Mouse (Mus musculus) hindbrain, embryonic 13.5 days (tissue): ENCODE data around the gene Cntnap5b. TPM values are rescaled to one million over a fixed set of nuclear protein-coding genes. Genes with fewer than 3 reads are reported as not detected.

Experiments
- ATAC-seq: fragments of 200-750 bp; cut with Nextera tagmentation; 2 replicates; pipeline ENCODE4 v1.8.0; 2017; ENCODE audit warnings: moderate TSS enrichment; ENCODE audit not compliant: low FRiP score
- H3K27ac ChIP-seq: fragments of 300-500 bp; sonication (generic); 2 replicates; pipeline ENCODE4 v1.5.1; 2015; ENCODE audit warnings: inconsistent platforms, mild to moderate bottlenecking, moderate library complexity
- H3K27me3 ChIP-seq: fragments of 300-500 bp; sonication (generic); 2 replicates; pipeline ENCODE4 v1.6.1; 2015; ENCODE audit warnings: mild to moderate bottlenecking, inconsistent platforms
- H3K36me3 ChIP-seq: fragments of 300-500 bp; sonication (generic); 2 replicates; pipeline ENCODE4 v1.6.1; 2015; ENCODE audit warnings: mild to moderate bottlenecking, inconsistent platforms
- H3K4me1 ChIP-seq: fragments of 300-500 bp; sonication (generic); replicated peaks from 2 replicates; pipeline ENCODE4 v1.6.1; 2015; ENCODE audit warnings: inconsistent platforms
- H3K4me2 ChIP-seq: fragments of 300-500 bp; sonication (generic); 2 replicates; pipeline ENCODE4 v1.6.1; 2015; ENCODE audit warnings: inconsistent platforms, mild to moderate bottlenecking, moderate library complexity
- H3K4me3 ChIP-seq: fragments of 300-500 bp; sonication (generic); 2 replicates; pipeline ENCODE4 v1.5.1; 2015; ENCODE audit warnings: mild to moderate bottlenecking, inconsistent platforms
- H3K9ac ChIP-seq: fragments of 300-500 bp; sonication (generic); 2 replicates; pipeline ENCODE4 v1.6.1; 2015; ENCODE audit warnings: mild to moderate bottlenecking, inconsistent platforms
- H3K9me3 ChIP-seq: fragments of 300-500 bp; sonication (generic); 2 replicates; pipeline ENCODE4 v1.6.1; 2016; ENCODE audit warnings: inconsistent platforms
- WGBS: fragments of 180-500 bp; shearing (Covaris S2); methylation state at CpG from one replicate; pipeline ENCODE4 v1.1.7; 2015; 5-methylcytosine and 5-hydroxymethylcytosine counted together
- polyA plus RNA-seq: library from polyadenylated mRNA; unstranded; fragments of >200 nt; fragmentation: Nextera tagmentation; extraction: Ambion mirVana; gene quantifications from 2 replicates; pipeline ENCODE4 v1.2.1, GENCODE M21; 2015

The Cntnap5b gene
- polyA plus RNA-seq, result 1.4 and 1.8 TPM in 2 replicates

GRCm38 (mm10) chr1:99772614-99773013, at the start of gene Cntnap5b:
Gene Cntnap5b (plus strand): TSS chr1:99772765.
- Histone ChIP-seq H3K36me3 (no peaks in the 10 kb centered on the region), H3K4me2 (peak within 1 kb of the TSS; percentile 62), H3K4me3 (peak within 1 kb of the TSS; percentile 46), H3K4me1 (peaks cover 9% of the 10 kb centered on the region), H3K27me3 (no peaks in the 10 kb centered on the region), H3K27ac (no peak within 1 kb of the TSS), H3K9me3 (no peaks in the 10 kb centered on the region), H3K9ac (peak within 1 kb of the TSS; percentile 63)
- WGBS, result 19% methylated on average over 7 of the region's 7 CpGs
- peak; percentile 32; the same call in 1 of the 2 replicates for ATAC-seq

DNA sequence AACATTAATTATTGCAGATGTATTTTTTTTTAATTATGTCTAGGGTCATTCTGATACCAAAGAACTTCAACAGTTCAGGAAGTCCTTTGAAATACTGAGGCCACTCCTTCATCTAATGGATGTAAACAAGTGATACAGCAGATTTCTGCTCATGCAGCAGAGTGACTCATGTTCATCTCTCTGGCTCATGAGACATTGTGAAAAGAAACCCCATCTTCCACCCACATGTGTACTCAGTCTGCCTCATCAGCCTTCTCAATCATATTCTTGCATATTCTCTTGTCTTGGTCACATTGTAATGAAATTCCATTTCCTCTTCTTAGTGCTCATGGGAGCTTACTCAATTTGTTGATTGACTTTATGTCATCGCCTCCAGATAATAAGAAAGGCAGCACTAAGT, 12.6 kb upstream of the Cntnap5b start:
- H3K27ac ChIP-seq, result no peak overlapping the region
- no peak overlapping the region for H3K4me2 ChIP-seq
- no peaks in the 10 kb centered on the region for H3K9me3 ChIP-seq
- no peak overlapping the region for H3K9ac ChIP-seq
- H3K4me3 ChIP-seq, result no peak overlapping the region
- H3K4me1 ChIP-seq, result no peaks in the 10 kb centered on the region
- no peaks in the 10 kb centered on the region for H3K27me3 ChIP-seq
- H3K36me3 ChIP-seq, result no peaks in the 10 kb centered on the region
- no peak for ATAC-seq
- 97% methylated on average over 1 of the region's 1 CpGs for WGBS

DNA sequence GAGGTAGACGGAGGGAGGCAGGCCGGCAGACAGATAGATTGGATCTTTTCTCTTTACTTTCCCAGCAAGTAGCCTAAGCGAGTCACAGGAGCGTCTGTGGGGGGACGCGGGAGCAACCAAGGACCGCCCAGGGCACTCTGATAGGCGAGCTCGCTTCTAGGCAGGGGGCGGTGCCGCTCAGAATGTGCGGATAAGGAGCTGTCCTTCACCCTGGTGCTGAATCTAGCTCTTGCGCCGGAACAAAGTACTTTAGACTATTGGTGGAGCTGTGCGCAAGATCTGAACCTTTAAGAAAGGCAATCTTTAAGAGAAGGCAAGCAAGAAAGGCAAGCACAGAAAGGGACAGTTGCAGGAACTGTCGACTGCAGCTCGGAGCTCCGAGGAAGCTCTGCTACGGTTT, 382 bp upstream of the Cntnap5b start:
- Histone ChIP-seq H3K9me3 (no peaks in the 10 kb centered on the region), H3K4me1 (peaks cover 9% of the 10 kb centered on the region), H3K27me3 (no peaks in the 10 kb centered on the region), H3K9ac (peak overlapping the region; percentile 63), H3K4me2 (peak overlapping the region; percentile 62), H3K36me3 (no peaks in the 10 kb centered on the region), H3K27ac (no peak overlapping the region), H3K4me3 (peak overlapping the region; percentile 46)
- 1% methylated on average over 16 of the region's 19 CpGs for WGBS
- peak; percentile 87 for ATAC-seq

DNA sequence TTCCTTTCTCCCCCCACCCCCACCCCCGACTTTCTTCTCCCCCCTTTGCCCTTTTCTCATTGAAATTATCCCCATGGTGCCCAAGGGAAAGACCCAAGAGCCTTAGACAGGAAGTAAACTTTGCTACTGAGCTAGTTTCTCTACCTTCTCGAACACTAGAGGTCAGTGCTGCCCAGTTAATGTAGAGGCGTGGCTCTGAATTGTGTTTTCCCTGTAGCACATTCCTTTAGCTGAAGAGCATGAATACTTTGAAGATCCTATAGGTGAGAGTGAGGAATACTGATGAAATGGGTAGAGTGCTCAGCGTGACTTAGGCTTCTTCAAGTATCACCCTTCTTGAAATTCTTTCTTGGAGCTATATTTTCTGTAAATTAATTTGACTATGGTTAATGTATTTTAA, 1.6 kb downstream of the Cntnap5b start:
- no peaks in the 10 kb centered on the region for H3K36me3 ChIP-seq
- peak overlapping the region; percentile 62; the same call in 1 of the 2 replicates for H3K4me2 ChIP-seq
- 7% methylated on average over 4 of the region's 4 CpGs for WGBS
- ATAC-seq, result peak; percentile 57; the same call in 1 of the 2 replicates
- no peaks in the 10 kb centered on the region for H3K9me3 ChIP-seq
- peak overlapping the region; percentile 16; the same call in 1 of the 2 replicates for H3K4me3 ChIP-seq
- no peaks in the 10 kb centered on the region for H3K27me3 ChIP-seq
- peaks cover 9% of the 10 kb centered on the region for H3K4me1 ChIP-seq
- no peak overlapping the region for H3K27ac ChIP-seq
- H3K9ac ChIP-seq, result no peak overlapping the region

DNA sequence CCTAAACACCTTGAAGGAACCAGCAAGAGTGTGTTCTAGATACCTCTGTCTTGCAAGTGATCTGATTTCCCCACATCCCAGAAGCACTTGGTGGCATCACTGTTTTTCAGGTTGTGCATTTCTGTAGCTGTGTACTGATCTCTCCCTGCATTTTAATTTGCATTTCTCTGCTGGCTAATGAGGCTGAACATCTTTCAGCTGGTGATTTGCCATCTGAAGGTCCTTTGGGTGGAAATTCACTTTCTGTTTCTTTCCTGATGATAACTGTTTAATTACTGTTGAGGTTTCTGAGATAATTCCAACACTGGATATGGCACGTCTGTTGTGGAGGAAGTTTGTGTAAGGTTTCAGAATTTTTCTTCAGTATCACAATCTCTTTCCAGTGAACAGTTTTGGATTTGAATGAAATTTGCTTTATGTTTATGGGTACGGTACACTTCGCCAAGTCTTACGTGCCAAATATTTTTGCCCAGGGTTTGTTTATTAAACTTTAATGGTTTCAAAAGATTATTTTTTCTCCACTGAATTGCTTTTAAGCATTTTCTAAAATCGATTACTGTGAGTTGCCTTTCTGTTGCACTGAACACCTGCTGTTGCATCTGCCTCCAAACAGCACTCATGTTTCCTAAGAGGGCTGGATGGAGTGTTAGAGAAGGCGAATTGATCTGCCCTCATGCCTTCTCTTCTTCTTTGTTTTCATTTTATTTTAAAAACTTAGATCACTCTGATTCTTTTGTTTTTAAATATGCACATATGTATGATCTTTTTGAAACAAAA, 41.0 kb downstream of the Cntnap5b start:
- no peak overlapping the region for H3K4me3 ChIP-seq
- WGBS, result 86% methylated on average over 6 of the region's 6 CpGs
- ATAC-seq, result no peak

DNA sequence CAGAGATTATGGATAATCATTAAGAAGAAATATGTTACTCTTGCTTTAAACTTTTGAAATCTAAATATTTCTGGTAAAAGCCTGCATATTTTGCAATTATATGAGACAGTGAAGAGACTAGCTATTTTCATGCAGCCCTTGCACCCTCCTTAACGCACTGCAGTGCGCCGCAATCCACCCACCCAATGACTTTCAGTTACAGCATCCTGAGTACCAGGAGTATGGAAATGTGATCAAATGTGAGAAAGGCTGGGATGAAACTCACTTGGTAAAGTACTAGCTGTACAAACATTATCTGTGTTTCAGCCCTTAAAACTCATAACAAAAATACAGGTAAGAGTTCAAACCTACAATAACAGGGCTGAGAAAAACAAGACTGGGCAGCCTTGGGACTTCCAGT, 99.8 kb downstream of the Cntnap5b start:
- no peak overlapping the region for H3K4me3 ChIP-seq
- no peaks in the 10 kb centered on the region for H3K4me1 ChIP-seq
- H3K36me3 ChIP-seq, result no peaks in the 10 kb centered on the region
- H3K9ac ChIP-seq, result no peak overlapping the region
- WGBS, result 96% methylated on average over 3 of the region's 3 CpGs
- no peak overlapping the region for H3K4me2 ChIP-seq
- no peaks in the 10 kb centered on the region for H3K27me3 ChIP-seq
- no peak for ATAC-seq
- H3K9me3 ChIP-seq, result no peaks in the 10 kb centered on the region
- no peak overlapping the region for H3K27ac ChIP-seq

More for the DNA sequence above, 41.0 kb downstream of the Cntnap5b start:
- no peak overlapping the region for H3K27ac ChIP-seq
- H3K9ac ChIP-seq, result no peak overlapping the region
- no peak overlapping the region for H3K4me2 ChIP-seq
- H3K36me3 ChIP-seq, result no peaks in the 10 kb centered on the region
- no peaks in the 10 kb centered on the region for H3K27me3 ChIP-seq
- H3K9me3 ChIP-seq, result no peaks in the 10 kb centered on the region
- H3K4me1 ChIP-seq, result no peaks in the 10 kb centered on the region

DNA sequence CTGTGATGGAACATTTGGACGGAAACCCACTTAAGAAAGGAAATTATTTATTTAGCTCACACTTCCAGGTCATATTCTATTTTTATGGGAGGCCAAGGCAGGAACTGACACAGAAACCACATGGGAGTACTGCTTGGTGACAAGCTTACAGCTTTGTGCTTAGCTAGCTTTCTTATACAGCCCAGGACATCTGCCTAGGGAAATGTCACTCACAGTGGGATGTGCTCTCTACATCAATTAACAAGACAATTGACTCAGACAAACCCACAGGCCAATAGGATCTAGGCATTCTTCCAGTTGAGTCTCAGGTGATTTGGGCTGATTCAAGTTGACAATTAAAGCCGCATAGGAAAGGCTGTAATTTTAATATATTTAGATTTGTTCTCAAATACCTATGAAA, 135.2 kb downstream of the Cntnap5b start:
- no peaks in the 10 kb centered on the region for H3K9me3 ChIP-seq
- ATAC-seq, result 0 out of 2 replicates have a peak, but pooled peaks have one; percentile 57
- H3K36me3 ChIP-seq, result no peaks in the 10 kb centered on the region
- 58% methylated on average over 2 of the region's 2 CpGs for WGBS
- no peaks in the 10 kb centered on the region for H3K4me1 ChIP-seq
- H3K27me3 ChIP-seq, result no peaks in the 10 kb centered on the region
- no peak overlapping the region for H3K9ac ChIP-seq
- no peak overlapping the region for H3K4me3 ChIP-seq
- H3K4me2 ChIP-seq, result no peak overlapping the region
- no peak overlapping the region for H3K27ac ChIP-seq

DNA sequence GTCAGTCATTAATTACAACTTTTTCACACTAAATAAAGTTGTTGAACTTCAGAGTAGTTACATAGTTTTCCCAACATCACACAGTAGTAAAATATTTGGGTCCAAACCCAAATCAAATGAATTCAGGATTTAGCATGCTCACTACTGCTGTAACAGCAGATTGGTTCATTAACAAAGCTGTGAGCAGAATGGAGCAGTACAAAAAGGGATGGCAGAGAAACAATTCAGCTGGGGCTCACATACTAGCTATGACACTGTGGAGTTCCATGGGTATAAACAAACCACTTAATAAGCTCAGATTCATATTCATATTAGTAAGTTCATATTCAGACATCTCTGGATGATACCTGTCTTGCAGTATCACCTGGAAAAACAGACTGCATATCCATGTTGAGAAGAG, 170.9 kb downstream of the Cntnap5b start:
- no peak overlapping the region for H3K4me3 ChIP-seq
- no peak for ATAC-seq
- H3K4me1 ChIP-seq, result no peaks in the 10 kb centered on the region
- no peak overlapping the region for H3K4me2 ChIP-seq
- H3K9ac ChIP-seq, result no peak overlapping the region
- H3K9me3 ChIP-seq, result no peaks in the 10 kb centered on the region
- no peaks in the 10 kb centered on the region for H3K36me3 ChIP-seq
- no peak overlapping the region for H3K27ac ChIP-seq
- no peaks in the 10 kb centered on the region for H3K27me3 ChIP-seq

DNA sequence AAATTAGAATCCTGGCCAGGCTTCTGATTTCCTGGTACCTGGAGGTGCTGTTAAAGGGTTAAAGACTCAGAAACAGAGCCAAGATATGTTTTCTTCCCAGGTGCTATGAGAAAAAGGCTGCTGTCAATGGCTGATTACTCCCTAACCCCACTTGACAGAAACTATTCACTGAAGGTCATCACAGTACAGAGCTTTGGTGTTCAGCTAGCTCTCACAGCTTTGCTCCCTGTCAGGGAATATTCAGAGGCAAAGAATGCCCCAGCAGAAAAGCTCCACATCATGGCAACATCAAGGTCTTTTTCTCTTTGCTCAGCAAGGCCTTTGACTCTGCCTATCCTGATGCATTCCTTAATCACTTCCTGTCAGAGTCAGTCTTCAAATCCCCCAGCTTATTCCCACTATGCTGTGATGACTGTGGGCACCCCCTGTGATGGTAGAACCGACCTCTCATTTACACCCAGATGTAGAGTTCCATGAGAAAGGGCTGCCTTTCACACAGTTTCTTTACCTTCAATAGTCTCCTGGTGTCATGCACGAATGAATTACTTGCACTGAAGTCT, 186.9 kb downstream of the Cntnap5b start:
- H3K4me3 ChIP-seq, result no peak overlapping the region
- 0 out of 2 replicates have a peak, but pooled peaks cover 3% of the 10 kb centered on the region for H3K9me3 ChIP-seq
- H3K36me3 ChIP-seq, result no peaks in the 10 kb centered on the region
- H3K9ac ChIP-seq, result no peak overlapping the region
- no peak for ATAC-seq
- H3K27ac ChIP-seq, result no peak overlapping the region
- no peak overlapping the region for H3K4me2 ChIP-seq
- no peaks in the 10 kb centered on the region for H3K27me3 ChIP-seq
- 27% methylated on average over 2 of the region's 2 CpGs for WGBS
- H3K4me1 ChIP-seq, result no peaks in the 10 kb centered on the region

- peaks cover 8% of the 10 kb centered on the region for H3K4me1 ChIP-seq
- no peak overlapping the region for H3K9ac ChIP-seq
- 82% methylated on average over 2 of the region's 2 CpGs for WGBS
- no peaks in the 10 kb centered on the region for H3K27me3 ChIP-seq
- no peak overlapping the region for H3K27ac ChIP-seq
- H3K36me3 ChIP-seq, result no peaks in the 10 kb centered on the region
- ATAC-seq, result no peak
- H3K9me3 ChIP-seq, result no peaks in the 10 kb centered on the region
- no peak overlapping the region for H3K4me2 ChIP-seq
- H3K4me3 ChIP-seq, result no peak overlapping the region
These were observed 194.9 kb downstream of the Cntnap5b start for GRCm38 (mm10) chr1:99967300-99968089.

DNA sequence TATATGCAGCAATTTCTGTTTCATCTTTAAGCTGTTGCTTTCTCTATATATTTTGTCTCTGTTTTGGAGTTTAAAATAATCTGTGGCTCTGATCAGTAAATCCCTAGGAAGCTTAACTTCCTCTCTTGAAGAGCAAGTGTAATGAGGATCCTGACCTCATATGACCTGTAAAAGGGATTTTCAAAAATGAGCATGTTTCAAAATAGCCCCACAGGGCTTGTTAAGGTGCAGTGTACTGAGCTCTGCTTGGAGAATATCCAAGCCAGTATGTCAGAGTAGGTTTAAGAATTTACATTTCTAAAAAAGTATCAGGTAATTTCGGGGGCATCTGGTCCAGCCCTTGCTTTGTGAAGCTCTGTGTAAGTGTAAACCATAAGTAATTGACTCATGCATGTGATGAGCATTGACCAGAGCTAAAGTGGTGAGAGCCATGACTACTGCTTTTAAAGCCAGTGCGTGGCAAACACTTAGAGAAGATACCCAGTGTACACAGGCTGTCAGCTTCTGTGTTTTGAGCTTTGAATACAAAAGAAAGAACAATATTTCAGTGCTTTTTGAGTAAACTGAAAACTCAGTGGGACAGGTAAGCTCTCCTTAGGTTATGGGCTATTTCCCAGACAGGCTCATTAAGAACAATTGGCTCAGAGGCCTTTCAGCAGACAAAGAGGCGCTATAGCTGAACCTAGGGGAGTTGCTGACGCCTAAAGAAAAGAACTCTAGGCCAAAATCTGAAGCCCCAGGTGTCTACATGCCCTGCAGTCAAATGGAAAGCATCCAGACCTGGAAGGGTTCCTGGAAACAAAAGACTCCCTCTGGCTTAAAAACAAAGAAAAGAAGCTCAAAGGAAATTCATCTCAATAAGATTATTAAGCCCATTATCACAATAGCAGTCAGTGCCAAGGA, 197.9 kb downstream of the Cntnap5b start:
- WGBS, result 23% methylated on average over 4 of the region's 4 CpGs
- Histone ChIP-seq H3K27ac (peak overlapping the region; percentile 58), H3K4me2 (no peak overlapping the region)

More for the DNA sequence above, 197.9 kb downstream of the Cntnap5b start:
- Histone ChIP-seq H3K4me3 (no peak overlapping the region), H3K9me3 (no peaks in the 10 kb centered on the region), H3K4me1 (peaks cover 8% of the 10 kb centered on the region), H3K9ac (no peak overlapping the region), H3K27me3 (no peaks in the 10 kb centered on the region), H3K36me3 (no peaks in the 10 kb centered on the region)
- ATAC-seq, result no peak
